Mouse (Mus musculus): ENCODE results near the gene Phf12. TPM values are rescaled to one million over a fixed set of nuclear protein-coding genes. Genes with fewer than 3 reads are reported as not detected.
A peak's percentile ranks its signal among the peaks of the same experiment; 100 is the strongest.

The Phf12 gene
- polyA plus RNA-seq, 1 experiment, result 21.9 TPM

- Histone ChIP-seq H3ac (ENCODE audit: control insufficient read depth, insufficient read length, low read depth) (no peak overlapping the region), H3K79me2 (ENCODE audit: control insufficient read depth, insufficient read depth) (peaks cover 100% of the 10 kb centered on the region), H3K27me3 (ENCODE audit: control insufficient read depth, insufficient read depth, insufficient read length) (no peaks in the 10 kb centered on the region), H3K79me3 (ENCODE audit: low read depth) (peaks cover 94% of the 10 kb centered on the region), H3K4me3 (ENCODE audit: insufficient read depth, poor library complexity, severe bottlenecking) (no peak overlapping the region), H3K36me3 (ENCODE audit: control insufficient read depth, insufficient read depth) (peaks cover 66% of the 10 kb centered on the region)
- TF ChIP-seq CEBPB (IDR thresholded peaks at IDR 0.05; ENCODE audit: low read depth), result no peak
Observed at GRCm38 (mm10) chr11:77989071-77989690, 6.6 kb downstream of the Phf12 start.

DNA sequence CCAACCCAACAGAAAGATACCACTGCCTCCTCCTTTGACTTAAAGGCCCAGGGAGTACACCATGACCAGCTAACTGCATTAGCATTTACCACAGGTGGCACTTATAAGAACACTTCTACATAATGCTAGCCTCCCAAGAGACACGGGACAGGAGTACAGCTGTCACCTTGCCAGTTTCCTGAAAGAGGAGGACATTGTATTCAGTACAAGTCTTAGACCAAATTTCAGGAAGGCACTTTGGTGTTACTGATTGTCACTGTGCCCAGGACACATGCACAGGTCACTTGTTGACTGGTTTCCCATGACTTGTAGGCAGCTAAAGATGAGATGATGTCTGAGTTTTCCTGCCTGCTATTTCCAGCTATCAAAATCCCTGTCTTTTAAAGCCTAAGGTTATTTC, 13.0 kb downstream of the Phf12 start:
- Histone ChIP-seq H3K27me3 (ENCODE audit: control insufficient read depth, insufficient read depth, insufficient read length) (no peaks in the 10 kb centered on the region), H3K4me3 (ENCODE audit: insufficient read depth, poor library complexity, severe bottlenecking) (no peak overlapping the region), H3ac (ENCODE audit: control insufficient read depth, insufficient read length, low read depth) (no peak overlapping the region), H3K36me3 (ENCODE audit: control insufficient read depth, insufficient read depth) (peaks cover 60% of the 10 kb centered on the region), H3K79me3 (ENCODE audit: low read depth) (peaks cover 92% of the 10 kb centered on the region), H3K79me2 (ENCODE audit: control insufficient read depth, insufficient read depth) (peaks cover 100% of the 10 kb centered on the region)
- TF ChIP-seq MAX (IDR thresholded peaks at IDR 0.05), result no peak
- TF ChIP-seq USF1 (IDR thresholded peaks at IDR 0.05; ENCODE audit: low read depth), result no peak
- TF ChIP-seq FOSL1 (IDR thresholded peaks at IDR 0.05; ENCODE audit: insufficient read depth, low read length, poor library complexity, severe bottlenecking), result no peak
- TF ChIP-seq CTCF (IDR thresholded peaks at IDR 0.05; ENCODE audit: control insufficient read depth, insufficient read depth, insufficient read length), result no peak
- no peak for TF ChIP-seq MYOD1 (IDR thresholded peaks at IDR 0.05; ENCODE audit: control insufficient read depth, insufficient read length, low read depth)
- no peak for TF ChIP-seq MYOG (IDR thresholded peaks at IDR 0.05; ENCODE audit: control insufficient read depth, extremely low read depth, insufficient read length)
- TF ChIP-seq CEBPB (IDR thresholded peaks at IDR 0.05; ENCODE audit: low read depth), result no peak

- Histone ChIP-seq H3K79me2 (ENCODE audit: control insufficient read depth, insufficient read depth) (peaks cover 77% of the 10 kb centered on the region), H3K27me3 (ENCODE audit: control insufficient read depth, insufficient read depth, insufficient read length) (no peaks in the 10 kb centered on the region), H3K36me3 (ENCODE audit: control insufficient read depth, insufficient read depth) (peaks cover 90% of the 10 kb centered on the region), H3ac (ENCODE audit: control insufficient read depth, insufficient read length, low read depth) (no peak overlapping the region), H3K4me3 (ENCODE audit: insufficient read depth, poor library complexity, severe bottlenecking) (no peak overlapping the region), H3K79me3 (ENCODE audit: low read depth) (peaks cover 51% of the 10 kb centered on the region)
- TF ChIP-seq MAX (IDR thresholded peaks at IDR 0.05) (no peak), MYOG (IDR thresholded peaks at IDR 0.05; ENCODE audit: control insufficient read depth, extremely low read depth, insufficient read length) (no peak), CEBPB (IDR thresholded peaks at IDR 0.05; ENCODE audit: low read depth) (no peak), USF1 (IDR thresholded peaks at IDR 0.05; ENCODE audit: low read depth) (no peak), MYOD1 (IDR thresholded peaks at IDR 0.05; ENCODE audit: control insufficient read depth, insufficient read length, low read depth) (no peak), FOSL1 (IDR thresholded peaks at IDR 0.05; ENCODE audit: insufficient read depth, low read length, poor library complexity, severe bottlenecking) (no peak), CTCF (IDR thresholded peaks at IDR 0.05; ENCODE audit: control insufficient read depth, insufficient read depth, insufficient read length) (no peak)
Observed at GRCm38 (mm10) chr11:78006446-78006845, 23.9 kb downstream of the Phf12 start.

DNA sequence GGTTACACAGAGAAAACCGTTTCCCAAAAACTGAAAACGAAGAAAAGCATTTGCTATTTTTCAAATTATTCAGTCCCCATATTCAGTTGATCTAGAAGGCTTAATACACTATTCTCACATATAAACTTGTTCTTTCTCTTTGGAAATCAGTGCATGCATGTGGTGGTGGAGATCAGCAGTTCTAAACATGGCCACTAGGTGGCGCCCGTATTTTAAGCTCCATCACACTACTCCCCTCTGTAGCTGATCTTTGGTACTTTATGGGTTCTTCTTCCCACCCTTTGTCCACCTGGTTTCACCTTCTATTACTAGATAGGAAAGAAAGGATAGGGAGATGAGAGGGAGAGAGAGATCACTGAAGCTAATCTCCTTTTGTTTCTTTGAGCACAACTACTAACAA, 37.1 kb downstream of the Phf12 start:
- no peaks in the 10 kb centered on the region for H3K27me3 ChIP-seq (ENCODE audit: control insufficient read depth, insufficient read depth, insufficient read length)
- H3K36me3 ChIP-seq (ENCODE audit: control insufficient read depth, insufficient read depth), result peaks cover 92% of the 10 kb centered on the region
- H3K79me2 ChIP-seq (ENCODE audit: control insufficient read depth, insufficient read depth), result no peaks in the 10 kb centered on the region
- no peak overlapping the region for H3ac ChIP-seq (ENCODE audit: control insufficient read depth, insufficient read length, low read depth)
- TF ChIP-seq MAX (IDR thresholded peaks at IDR 0.05) (no peak), MYOD1 (IDR thresholded peaks at IDR 0.05; ENCODE audit: control insufficient read depth, insufficient read length, low read depth) (no peak), CTCF (IDR thresholded peaks at IDR 0.05; ENCODE audit: control insufficient read depth, insufficient read depth, insufficient read length) (peak; percentile 57), FOSL1 (IDR thresholded peaks at IDR 0.05; ENCODE audit: insufficient read depth, low read length, poor library complexity, severe bottlenecking) (no peak), CEBPB (IDR thresholded peaks at IDR 0.05; ENCODE audit: low read depth) (no peak), MYOG (IDR thresholded peaks at IDR 0.05; ENCODE audit: control insufficient read depth, extremely low read depth, insufficient read length) (no peak), USF1 (IDR thresholded peaks at IDR 0.05; ENCODE audit: low read depth) (no peak)
- H3K4me3 ChIP-seq (ENCODE audit: insufficient read depth, poor library complexity, severe bottlenecking), result no peak overlapping the region
- peaks cover 2% of the 10 kb centered on the region for H3K79me3 ChIP-seq (ENCODE audit: low read depth)

DNA sequence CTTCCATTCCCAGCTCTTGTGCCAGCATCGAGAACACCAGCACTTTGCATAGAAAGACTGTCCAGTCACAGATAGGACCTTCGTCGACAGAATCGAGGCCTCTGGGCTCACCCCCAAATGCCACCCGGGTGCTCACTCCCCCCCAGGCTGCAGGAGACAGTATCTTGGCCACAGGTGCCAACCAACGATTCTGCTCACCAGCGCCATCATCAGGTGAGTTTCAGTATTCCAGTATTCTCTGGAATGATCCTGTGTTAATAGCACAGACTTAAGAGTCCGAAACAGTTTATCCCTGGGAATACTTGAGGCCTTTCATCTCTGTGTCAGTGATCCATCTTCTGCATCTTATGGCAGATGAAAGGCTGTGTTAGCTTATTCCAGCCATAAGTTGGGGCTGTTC, 41.1 kb downstream of the Phf12 start:
- Histone ChIP-seq H3K27me3 (ENCODE audit: control insufficient read depth, insufficient read depth, insufficient read length) (no peaks in the 10 kb centered on the region), H3K36me3 (ENCODE audit: control insufficient read depth, insufficient read depth) (peaks cover 91% of the 10 kb centered on the region), H3K79me2 (ENCODE audit: control insufficient read depth, insufficient read depth) (no peaks in the 10 kb centered on the region), H3ac (ENCODE audit: control insufficient read depth, insufficient read length, low read depth) (no peak overlapping the region), H3K79me3 (ENCODE audit: low read depth) (peaks cover 2% of the 10 kb centered on the region), H3K4me3 (ENCODE audit: insufficient read depth, poor library complexity, severe bottlenecking) (no peak overlapping the region)
- TF ChIP-seq MYOG (IDR thresholded peaks at IDR 0.05; ENCODE audit: control insufficient read depth, extremely low read depth, insufficient read length) (no peak), MYOD1 (IDR thresholded peaks at IDR 0.05; ENCODE audit: control insufficient read depth, insufficient read length, low read depth) (no peak), CTCF (IDR thresholded peaks at IDR 0.05; ENCODE audit: control insufficient read depth, insufficient read depth, insufficient read length) (no peak), CEBPB (IDR thresholded peaks at IDR 0.05; ENCODE audit: low read depth) (no peak), USF1 (IDR thresholded peaks at IDR 0.05; ENCODE audit: low read depth) (no peak)

DNA sequence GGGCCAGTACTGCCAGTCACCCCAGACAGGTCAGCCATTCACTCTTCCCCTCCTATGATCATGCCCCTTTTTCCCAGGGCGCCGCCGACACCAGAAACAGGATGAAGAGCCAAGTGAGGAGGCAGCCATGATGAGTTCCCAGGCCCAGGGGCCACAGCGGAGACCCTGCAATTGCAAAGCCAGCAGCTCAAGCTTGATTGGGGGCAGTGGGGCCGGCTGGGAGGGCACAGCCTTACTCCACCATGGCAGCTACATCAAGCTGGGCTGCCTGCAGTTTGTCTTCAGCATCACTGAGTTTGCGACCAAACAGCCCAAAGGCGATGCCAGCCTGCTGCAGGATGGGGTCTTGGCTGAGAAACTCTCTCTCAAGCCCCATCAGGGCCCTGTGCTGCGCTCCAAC, 46.7 kb downstream of the Phf12 start:
- Histone ChIP-seq H3K79me3 (ENCODE audit: low read depth) (no peaks in the 10 kb centered on the region), H3ac (ENCODE audit: control insufficient read depth, insufficient read length, low read depth) (no peak overlapping the region), H3K36me3 (ENCODE audit: control insufficient read depth, insufficient read depth) (peaks cover 65% of the 10 kb centered on the region), H3K79me2 (ENCODE audit: control insufficient read depth, insufficient read depth) (peaks cover 19% of the 10 kb centered on the region), H3K27me3 (ENCODE audit: control insufficient read depth, insufficient read depth, insufficient read length) (no peaks in the 10 kb centered on the region), H3K4me3 (ENCODE audit: insufficient read depth, poor library complexity, severe bottlenecking) (no peak overlapping the region)
- no peak for TF ChIP-seq FOSL1 (IDR thresholded peaks at IDR 0.05; ENCODE audit: insufficient read depth, low read length, poor library complexity, severe bottlenecking)
- no peak for TF ChIP-seq CEBPB (IDR thresholded peaks at IDR 0.05; ENCODE audit: low read depth)
- TF ChIP-seq CTCF (IDR thresholded peaks at IDR 0.05; ENCODE audit: control insufficient read depth, insufficient read depth, insufficient read length), result no peak
- TF ChIP-seq MYOG (IDR thresholded peaks at IDR 0.05; ENCODE audit: control insufficient read depth, extremely low read depth, insufficient read length), result no peak
- TF ChIP-seq MAX (IDR thresholded peaks at IDR 0.05), result no peak
- TF ChIP-seq MYOD1 (IDR thresholded peaks at IDR 0.05; ENCODE audit: control insufficient read depth, insufficient read length, low read depth), result no peak
- TF ChIP-seq USF1 (IDR thresholded peaks at IDR 0.05; ENCODE audit: low read depth), result no peak
